Mouse (Mus musculus) olfactory bulb, adult 2 months (tissue): ENCODE data around the gene Mto1.

Experiments
- CTCF ChIP-seq: fragments of 200-500 bp; IDR thresholded peaks from 2 replicates; pipeline ENCODE4 v1.5.1; 2012; ENCODE audit warnings: low read depth, mild to moderate bottlenecking, low read length, moderate library complexity; ENCODE audit not compliant: insufficient read depth
- POLR2A ChIP-seq: fragments of 200-500 bp; IDR thresholded peaks from 2 replicates; pipeline ENCODE4 v1.6.1; 2012; ENCODE audit warnings: mild to moderate bottlenecking, low read depth, low read length, moderate library complexity; ENCODE audit not compliant: insufficient read depth

- TF ChIP-seq CTCF (no peak), POLR2A (no peak)
These were observed 25.6 kb downstream of the Mto1 start for GRCm38 (mm10) chr9:78473588-78473987.
